Mouse (Mus musculus) stomach, embryonic 14.5 days (tissue): ENCODE results near the gene Miga2. TPM values are rescaled to one million over a fixed set of nuclear protein-coding genes. Genes with fewer than 3 reads are reported as not detected.

Experiments
- ATAC-seq: fragments of 200-750 bp; cut with Nextera tagmentation; 2 replicates; pipeline ENCODE4 v1.8.0; 2017; ENCODE audit warnings: low read depth, moderate TSS enrichment; ENCODE audit not compliant: insufficient number of reproducible peaks, insufficient read depth, low FRiP score
- H3K27ac ChIP-seq: fragments of 300-500 bp; sonication (generic); 2 replicates; pipeline ENCODE4 v1.5.1; 2014; ENCODE audit warnings: mild to moderate bottlenecking, low read length, moderate library complexity, mixed read lengths
- H3K27me3 ChIP-seq: fragments of 300-500 bp; sonication (generic); 2 replicates; pipeline ENCODE4 v1.6.1; 2014; ENCODE audit warnings: low read length, control low read depth, mixed read lengths; ENCODE audit not compliant: control insufficient read depth, insufficient read depth
- H3K36me3 ChIP-seq: fragments of 300-500 bp; sonication (generic); 2 replicates; pipeline ENCODE4 v1.6.1; 2014; ENCODE audit warnings: mild to moderate bottlenecking, control low read depth, low read length, moderate library complexity, mixed read lengths; ENCODE audit not compliant: control insufficient read depth, insufficient read depth
- H3K4me1 ChIP-seq: fragments of 300-500 bp; sonication (generic); 2 replicates; pipeline ENCODE4 v1.6.1; 2014; ENCODE audit warnings: low read length, control low read depth, mixed read lengths; ENCODE audit not compliant: control insufficient read depth, insufficient read depth
- H3K4me2 ChIP-seq: fragments of 300-500 bp; sonication (generic); replicated peaks from 2 replicates; pipeline ENCODE4 v1.6.1; 2014; ENCODE audit warnings: low read depth, low read length, control low read depth
- H3K4me3 ChIP-seq: fragments of 300-500 bp; sonication (generic); 2 replicates; pipeline ENCODE4 v1.5.1; 2014; ENCODE audit warnings: low read depth, low read length, control low read depth
- H3K9ac ChIP-seq: fragments of 300-500 bp; sonication (generic); replicated peaks from 2 replicates; pipeline ENCODE4 v1.6.1; 2014; ENCODE audit warnings: low read depth, mild to moderate bottlenecking, control low read depth, low read length, moderate library complexity, mixed read lengths
- H3K9me3 ChIP-seq: fragments of 300-500 bp; sonication (generic); 2 replicates; pipeline ENCODE4 v1.6.1; 2016; ENCODE audit warnings: low read depth, low read length, control low read depth; ENCODE audit not compliant: control insufficient read depth
- WGBS: fragments of 180-500 bp; shearing (Covaris S2); extraction: QIAGEN DNeasy Blood & Tissue Kit; methylation state at CpG from one replicate; pipeline ENCODE4 v1.1.7; 2014; 5-methylcytosine and 5-hydroxymethylcytosine counted together
- polyA plus RNA-seq: library from polyadenylated mRNA; unstranded; fragments of >200 nt; fragmentation: Nextera tagmentation; extraction: Ambion mirVana; gene quantifications from 2 replicates; pipeline ENCODE4 v1.2.1, GENCODE M21; 2014

The Miga2 gene
- polyA plus RNA-seq, 1 experiment from 2014 or later, result 21.2 TPM

GRCm38 (mm10) chr2:30381377-30381725, 17.3 kb downstream of the Miga2 start:
- ATAC-seq, result no peak
- Histone ChIP-seq H3K9me3 (no peaks in the 10 kb centered on the region), H3K4me3 (no peak overlapping the region), H3K4me1 (no peaks in the 10 kb centered on the region), H3K27ac (no peak overlapping the region), H3K4me2 (no peak overlapping the region), H3K27me3 (no peaks in the 10 kb centered on the region), H3K36me3 (peaks cover 58% of the 10 kb centered on the region), H3K9ac (no peak overlapping the region)
- 92% methylated on average over 4 of the region's 4 CpGs for WGBS

DNA sequence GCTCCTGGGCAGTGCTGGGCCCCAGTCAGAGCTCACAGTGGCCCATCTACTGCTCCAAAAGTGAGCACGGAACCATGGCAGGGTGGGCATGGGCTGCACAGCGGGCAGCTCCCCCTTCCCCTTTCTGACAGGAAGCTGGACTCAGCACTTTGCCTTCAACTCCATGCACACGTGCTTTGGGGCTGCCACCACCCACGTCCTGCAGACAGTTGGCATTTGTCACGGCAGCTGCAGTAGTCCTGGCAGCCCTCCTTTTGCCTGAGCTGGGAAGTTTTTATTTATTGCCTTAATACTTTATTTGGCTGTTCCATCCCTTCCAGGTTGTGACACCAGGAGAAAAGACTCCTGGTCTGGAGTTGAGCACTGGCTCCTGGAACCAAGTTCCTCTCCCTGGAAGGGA, 20.8 kb downstream of the Miga2 start:
- no peaks in the 10 kb centered on the region for H3K27me3 ChIP-seq
- H3K4me3 ChIP-seq, result no peak overlapping the region
- H3K9me3 ChIP-seq, result no peaks in the 10 kb centered on the region
- WGBS, result 81% methylated on average over 5 of the region's 5 CpGs
- no peak overlapping the region for H3K4me2 ChIP-seq
- peaks cover 32% of the 10 kb centered on the region for H3K36me3 ChIP-seq
- ATAC-seq, result no peak
- H3K9ac ChIP-seq, result no peak overlapping the region
- H3K4me1 ChIP-seq, result no peaks in the 10 kb centered on the region
- no peak overlapping the region for H3K27ac ChIP-seq

- Histone ChIP-seq H3K9me3 (no peaks in the 10 kb centered on the region), H3K4me1 (no peaks in the 10 kb centered on the region), H3K27ac (no peak overlapping the region), H3K4me2 (no peak overlapping the region), H3K36me3 (peaks cover 29% of the 10 kb centered on the region), H3K9ac (no peak overlapping the region), H3K27me3 (no peaks in the 10 kb centered on the region), H3K4me3 (no peak overlapping the region)
- no peak for ATAC-seq
- WGBS, result 88% methylated on average over 4 of the region's 4 CpGs
Observed at GRCm38 (mm10) chr2:30385591-30385990, 21.6 kb downstream of the Miga2 start.

DNA sequence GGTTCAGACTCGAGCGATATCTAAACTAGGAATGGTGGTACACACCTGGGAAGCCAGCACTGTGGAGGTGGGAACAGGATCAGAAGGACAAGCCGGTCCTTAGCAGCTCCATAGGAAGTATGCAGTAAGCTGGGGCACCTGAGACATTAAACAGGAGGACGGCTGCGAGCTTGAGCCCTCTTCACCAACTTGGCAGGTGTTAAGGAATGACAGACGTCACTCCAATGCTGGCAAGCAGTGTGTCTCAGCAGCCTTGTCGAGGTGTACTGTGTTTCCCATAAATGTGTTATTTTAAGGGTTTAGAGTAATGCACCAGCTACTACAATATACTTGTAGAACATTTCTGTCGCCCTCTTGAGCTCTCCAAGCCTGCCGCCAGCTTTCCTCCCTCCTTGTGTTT, 22.9 kb downstream of the Miga2 start:
- Histone ChIP-seq H3K27me3 (no peaks in the 10 kb centered on the region), H3K9me3 (no peaks in the 10 kb centered on the region), H3K4me2 (no peak overlapping the region), H3K36me3 (peaks cover 17% of the 10 kb centered on the region), H3K4me1 (no peaks in the 10 kb centered on the region), H3K4me3 (no peak overlapping the region), H3K27ac (no peak overlapping the region), H3K9ac (no peak overlapping the region)
- ATAC-seq, result no peak
- WGBS, result 80% methylated on average over 9 of the region's 9 CpGs

DNA sequence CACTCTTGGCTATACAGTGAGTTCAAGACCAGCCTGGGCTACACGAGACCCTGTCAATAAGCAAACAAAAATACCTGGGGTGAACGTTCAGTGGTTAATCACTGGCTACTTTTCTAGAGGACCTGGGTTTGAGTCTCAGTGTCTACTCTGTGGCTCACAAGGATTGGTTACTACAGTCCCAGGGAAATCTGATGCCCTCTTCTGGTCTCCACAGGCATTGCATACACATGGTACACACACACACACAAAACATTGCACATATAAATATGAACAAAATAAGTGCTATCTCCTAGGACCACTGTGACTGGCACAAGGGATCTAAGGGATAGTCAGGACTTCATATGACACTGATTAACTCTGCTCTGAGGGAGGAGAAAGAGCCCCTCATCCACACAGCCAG, 25.0 kb downstream of the Miga2 start:
- WGBS, result 87% methylated on average over 2 of the region's 2 CpGs
- no peak for ATAC-seq
- Histone ChIP-seq H3K4me3 (no peak overlapping the region), H3K4me1 (peaks cover 7% of the 10 kb centered on the region; the same call in 1 of the 2 replicates), H3K9ac (no peak overlapping the region), H3K4me2 (no peak overlapping the region), H3K9me3 (no peaks in the 10 kb centered on the region), H3K36me3 (peaks cover 2% of the 10 kb centered on the region; the same call in 1 of the 2 replicates), H3K27me3 (no peaks in the 10 kb centered on the region), H3K27ac (no peak overlapping the region)

- peak; percentile 97 for ATAC-seq
- Histone ChIP-seq H3K27ac (peak within 1 kb of the TSS; percentile 88), H3K9ac (peak within 1 kb of the TSS; percentile 65), H3K9me3 (no peaks in the 10 kb centered on the region), H3K4me1 (peaks cover 7% of the 10 kb centered on the region; the same call in 1 of the 2 replicates), H3K4me3 (peak within 1 kb of the TSS; percentile 76), H3K36me3 (peaks cover 6% of the 10 kb centered on the region; the same call in 1 of the 2 replicates), H3K27me3 (no peaks in the 10 kb centered on the region), H3K4me2 (peak within 1 kb of the TSS; percentile 78)
- under 1% methylated on average over 40 of the region's 40 CpGs for WGBS
Observed at GRCm38 (mm10) chr2:30392114-30392576, 28.1 kb downstream of the Miga2 start, which contains the start of gene Dolpp1. Gene Dolpp1, plus strand, starts transcription at chr2:30392254.

GRCm38 (mm10) chr2:30392577-30393369, 28.7 kb downstream of the Miga2 start:
- peak overlapping the region; percentile 88 for H3K27ac ChIP-seq
- H3K36me3 ChIP-seq, result peaks cover 12% of the 10 kb centered on the region
- H3K4me2 ChIP-seq, result peak overlapping the region; percentile 78
- ATAC-seq, result peak; percentile 68
- no peaks in the 10 kb centered on the region for H3K9me3 ChIP-seq
- H3K4me3 ChIP-seq, result peak overlapping the region; percentile 76
- no peaks in the 10 kb centered on the region for H3K27me3 ChIP-seq
- peak overlapping the region; percentile 65 for H3K9ac ChIP-seq
- peaks cover 7% of the 10 kb centered on the region; the same call in 1 of the 2 replicates for H3K4me1 ChIP-seq
- WGBS, result under 1% methylated on average over 53 of the region's 54 CpGs

- H3K4me2 ChIP-seq, result peak overlapping the region; percentile 78
- WGBS, result 44% methylated on average over 1 of the region's 1 CpGs
- no peak for ATAC-seq
Observed at GRCm38 (mm10) chr2:30393370-30393656, 29.3 kb downstream of the Miga2 start.

More at GRCm38 (mm10) chr2:30393370-30393656, 29.3 kb downstream of the Miga2 start:
- Histone ChIP-seq H3K4me1 (peaks cover 7% of the 10 kb centered on the region; the same call in 1 of the 2 replicates), H3K27ac (peak overlapping the region; percentile 88; the same call in 1 of the 2 replicates), H3K9ac (peak overlapping the region; percentile 65; the same call in 1 of the 2 replicates), H3K4me3 (peak overlapping the region; percentile 76), H3K36me3 (peaks cover 16% of the 10 kb centered on the region), H3K9me3 (no peaks in the 10 kb centered on the region), H3K27me3 (no peaks in the 10 kb centered on the region)
